Mouse (Mus musculus): ENCODE data around the gene Clybl. TPM values are rescaled to one million over a fixed set of nuclear protein-coding genes. Genes with fewer than 3 reads are reported as not detected.

The Clybl gene
- polyA plus RNA-seq, 1 experiment from 2014 or later = 19.9 TPM

GRCm38 (mm10) chr14:122383931-122384330 lies 202.4 kb downstream of the Clybl start:
- no peak overlapping the region for H3K9ac ChIP-seq
- H3K4me2 ChIP-seq = no peak overlapping the region
- peaks cover 9% of the 10 kb centered on the region; the same call in 1 of the 2 replicates for H3K27me3 ChIP-seq
- H3K4me3 ChIP-seq = no peak overlapping the region
- no peaks in the 10 kb centered on the region for H3K9me3 ChIP-seq
- no peaks in the 10 kb centered on the region for H3K4me1 ChIP-seq
- H3K27ac ChIP-seq = no peak overlapping the region
- no peaks in the 10 kb centered on the region for H3K36me3 ChIP-seq
- no peak for ATAC-seq (ENCODE audit: insufficient number of reproducible peaks, insufficient read depth, low FRiP score, low TSS enrichment, low read depth)
- WGBS = 87% methylated on average over 6 of the region's 6 CpGs

- H3K27ac ChIP-seq = no peak overlapping the region
- no peaks in the 10 kb centered on the region for H3K4me1 ChIP-seq
- H3K4me2 ChIP-seq = no peak overlapping the region
- no peaks in the 10 kb centered on the region for H3K36me3 ChIP-seq
- H3K4me3 ChIP-seq = no peak overlapping the region
- WGBS = 57% methylated on average over 21 of the region's 21 CpGs
- ATAC-seq (ENCODE audit: insufficient number of reproducible peaks, insufficient read depth, low FRiP score, low TSS enrichment, low read depth) = no peak
- no peaks in the 10 kb centered on the region for H3K9me3 ChIP-seq
- H3K27me3 ChIP-seq = peaks cover 7% of the 10 kb centered on the region; the same call in 1 of the 2 replicates
- H3K9ac ChIP-seq = no peak overlapping the region
Measured at GRCm38 (mm10) chr14:122384447-122385237, 203.1 kb downstream of the Clybl start.

- 82% methylated on average over 3 of the region's 3 CpGs for WGBS
- Histone ChIP-seq H3K27me3 (peaks cover 7% of the 10 kb centered on the region; the same call in 1 of the 2 replicates), H3K27ac (no peak overlapping the region), H3K4me3 (no peak overlapping the region), H3K9me3 (no peaks in the 10 kb centered on the region), H3K4me1 (no peaks in the 10 kb centered on the region), H3K36me3 (no peaks in the 10 kb centered on the region), H3K4me2 (no peak overlapping the region), H3K9ac (no peak overlapping the region)
- no peak for ATAC-seq (ENCODE audit: insufficient number of reproducible peaks, insufficient read depth, low FRiP score, low TSS enrichment, low read depth)
Measured at GRCm38 (mm10) chr14:122385238-122385534, 203.7 kb downstream of the Clybl start.

GRCm38 (mm10) chr14:122385758-122386157 lies 204.3 kb downstream of the Clybl start:
- Histone ChIP-seq H3K27me3 (peaks cover 7% of the 10 kb centered on the region; the same call in 1 of the 2 replicates), H3K9ac (no peak overlapping the region), H3K36me3 (no peaks in the 10 kb centered on the region), H3K4me1 (no peaks in the 10 kb centered on the region), H3K9me3 (no peaks in the 10 kb centered on the region), H3K4me3 (no peak overlapping the region), H3K4me2 (no peak overlapping the region), H3K27ac (no peak overlapping the region)
- no peak for ATAC-seq (ENCODE audit: insufficient number of reproducible peaks, insufficient read depth, low FRiP score, low TSS enrichment, low read depth)
- WGBS = 94% methylated on average over 5 of the region's 5 CpGs

- Histone ChIP-seq H3K27ac (no peak overlapping the region), H3K4me2 (no peak overlapping the region), H3K27me3 (peaks cover 7% of the 10 kb centered on the region; the same call in 1 of the 2 replicates), H3K36me3 (no peaks in the 10 kb centered on the region), H3K4me3 (no peak overlapping the region), H3K4me1 (no peaks in the 10 kb centered on the region), H3K9ac (no peak overlapping the region), H3K9me3 (no peaks in the 10 kb centered on the region)
- no peak for ATAC-seq (ENCODE audit: insufficient number of reproducible peaks, insufficient read depth, low FRiP score, low TSS enrichment, low read depth)
- 75% methylated on average over 17 of the region's 17 CpGs for WGBS
Measured at GRCm38 (mm10) chr14:122386281-122387130, 205.0 kb downstream of the Clybl start.

- no peaks in the 10 kb centered on the region for H3K9me3 ChIP-seq
- WGBS = 77% methylated on average over 5 of the region's 5 CpGs
- no peak overlapping the region for H3K4me3 ChIP-seq
- no peaks in the 10 kb centered on the region for H3K36me3 ChIP-seq
- no peaks in the 10 kb centered on the region for H3K4me1 ChIP-seq
- no peak for ATAC-seq (ENCODE audit: insufficient number of reproducible peaks, insufficient read depth, low FRiP score, low TSS enrichment, low read depth)
- H3K27ac ChIP-seq = no peak overlapping the region
- peaks cover 7% of the 10 kb centered on the region; the same call in 1 of the 2 replicates for H3K27me3 ChIP-seq
- H3K9ac ChIP-seq = no peak overlapping the region
- no peak overlapping the region for H3K4me2 ChIP-seq
Measured at GRCm38 (mm10) chr14:122387781-122388180, 206.3 kb downstream of the Clybl start.

- no peak overlapping the region for H3K4me3 ChIP-seq
- no peak overlapping the region for H3K9ac ChIP-seq
- H3K27me3 ChIP-seq = peaks cover 7% of the 10 kb centered on the region; the same call in 1 of the 2 replicates
- 79% methylated on average over 19 of the region's 19 CpGs for WGBS
- H3K9me3 ChIP-seq = no peaks in the 10 kb centered on the region
- no peaks in the 10 kb centered on the region for H3K36me3 ChIP-seq
- no peaks in the 10 kb centered on the region for H3K4me1 ChIP-seq
- H3K4me2 ChIP-seq = no peak overlapping the region
- ATAC-seq (ENCODE audit: insufficient number of reproducible peaks, insufficient read depth, low FRiP score, low TSS enrichment, low read depth) = no peak
- H3K27ac ChIP-seq = no peak overlapping the region
Measured at GRCm38 (mm10) chr14:122388431-122389031, 207.0 kb downstream of the Clybl start.

- Histone ChIP-seq H3K27me3 (peaks cover 3% of the 10 kb centered on the region; the same call in 1 of the 2 replicates), H3K4me1 (no peaks in the 10 kb centered on the region), H3K36me3 (no peaks in the 10 kb centered on the region), H3K9ac (no peak overlapping the region), H3K4me3 (no peak overlapping the region), H3K4me2 (no peak overlapping the region), H3K9me3 (no peaks in the 10 kb centered on the region), H3K27ac (no peak overlapping the region)
- no peak for ATAC-seq (ENCODE audit: insufficient number of reproducible peaks, insufficient read depth, low FRiP score, low TSS enrichment, low read depth)
- 79% methylated on average over 13 of the region's 13 CpGs for WGBS
Measured at GRCm38 (mm10) chr14:122389684-122390370, 208.3 kb downstream of the Clybl start.

GRCm38 (mm10) chr14:122390935-122391334 lies 209.4 kb downstream of the Clybl start:
- Histone ChIP-seq H3K9ac (no peak overlapping the region), H3K4me3 (no peak overlapping the region), H3K36me3 (no peaks in the 10 kb centered on the region), H3K4me2 (no peak overlapping the region), H3K4me1 (no peaks in the 10 kb centered on the region), H3K9me3 (no peaks in the 10 kb centered on the region), H3K27me3 (peaks cover 3% of the 10 kb centered on the region; the same call in 1 of the 2 replicates), H3K27ac (no peak overlapping the region)
- no peak for ATAC-seq (ENCODE audit: insufficient number of reproducible peaks, insufficient read depth, low FRiP score, low TSS enrichment, low read depth)
- 47% methylated on average over 4 of the region's 4 CpGs for WGBS

- no peak for ATAC-seq (ENCODE audit: insufficient number of reproducible peaks, insufficient read depth, low FRiP score, low TSS enrichment, low read depth)
- H3K9ac ChIP-seq = no peak overlapping the region
- H3K36me3 ChIP-seq = no peaks in the 10 kb centered on the region
- no peak overlapping the region for H3K4me3 ChIP-seq
- WGBS = 69% methylated on average over 1 of the region's 1 CpGs
- H3K4me2 ChIP-seq = no peak overlapping the region
- H3K27me3 ChIP-seq = no peaks in the 10 kb centered on the region; the same call in none of the 2 replicates
- H3K27ac ChIP-seq = no peak overlapping the region
- H3K9me3 ChIP-seq = no peaks in the 10 kb centered on the region
- H3K4me1 ChIP-seq = no peaks in the 10 kb centered on the region
Measured at GRCm38 (mm10) chr14:122393119-122393518, 211.6 kb downstream of the Clybl start.

GRCm38 (mm10) chr14:122398676-122399075 lies 217.2 kb downstream of the Clybl start:
- H3K4me1 ChIP-seq = peaks cover 12% of the 10 kb centered on the region
- H3K9me3 ChIP-seq = no peaks in the 10 kb centered on the region
- ATAC-seq (ENCODE audit: insufficient number of reproducible peaks, insufficient read depth, low FRiP score, low TSS enrichment, low read depth) = no peak
- H3K4me2 ChIP-seq = no peak overlapping the region
- WGBS = 56% methylated on average over 4 of the region's 4 CpGs
- H3K4me3 ChIP-seq = no peak overlapping the region
- no peak overlapping the region for H3K27ac ChIP-seq
- H3K9ac ChIP-seq = no peak overlapping the region
- H3K36me3 ChIP-seq = no peaks in the 10 kb centered on the region
- H3K27me3 ChIP-seq = peaks cover 22% of the 10 kb centered on the region
